Mouse (Mus musculus): ENCODE measurements around the gene Acacb.

- no peak for TF ChIP-seq CTCF (IDR thresholded peaks at IDR 0.05)
- TF ChIP-seq EP300 (IDR thresholded peaks at IDR 0.05) = no peak
Measured at GRCm38 (mm10) chr5:114273693-114274402, 127.5 kb downstream of the Acacb start, which contains the start of gene Foxn4.
